Mouse (Mus musculus) liver, adult 2 months (tissue): ENCODE data around the gene Ptprm. TPM values are rescaled to one million over a fixed set of nuclear protein-coding genes. Genes with fewer than 3 reads are reported as not detected.

ENCODE experiments used
- DNase-seq: peaks from one replicate; pipeline ENCODE4 v3.0.0-alpha.2; 2011; ENCODE audit warnings: low read depth, low spot score; ENCODE audit errors: extremely low read depth
- H3K27ac ChIP-seq: fragments of 200-500 bp; replicated peaks from 2 replicates; pipeline ENCODE4 v1.5.1; 2012; ENCODE audit warnings: low read depth, mild to moderate bottlenecking, control low read depth, inconsistent platforms, low read length; ENCODE audit not compliant: insufficient read depth
- H3K27me3 ChIP-seq: fragments of 200-500 bp; 2 replicates; pipeline ENCODE4 v1.6.1; 2012; ENCODE audit warnings: mild to moderate bottlenecking, moderate library complexity, low read length, inconsistent platforms; ENCODE audit not compliant: control insufficient read depth, insufficient read depth
- H3K36me3 ChIP-seq: fragments of 200-500 bp; 2 replicates; pipeline ENCODE4 v1.6.1; 2012; ENCODE audit warnings: low read length, inconsistent platforms; ENCODE audit not compliant: control insufficient read depth, insufficient read depth
- H3K4me1 ChIP-seq: fragments of 200-500 bp; 2 replicates; pipeline ENCODE4 v1.6.1; 2011; ENCODE audit warnings: low read length; ENCODE audit not compliant: control insufficient read depth, insufficient read depth
- H3K4me3 ChIP-seq: fragments of 200-500 bp; 2 replicates; pipeline ENCODE4 v1.5.1; 2011; ENCODE audit warnings: low read depth, mild to moderate bottlenecking, control low read depth, low read length, moderate library complexity; ENCODE audit not compliant: insufficient read depth
- H3K79me2 ChIP-seq: fragments of 200-500 bp; 2 replicates; pipeline ENCODE4 v1.6.1; 2012; ENCODE audit warnings: inconsistent platforms, mild to moderate bottlenecking, low read length, moderate library complexity; ENCODE audit not compliant: control insufficient read depth, insufficient read depth
- H3K9ac ChIP-seq: fragments of 200-500 bp; 2 replicates; pipeline ENCODE4 v1.6.1; 2012; ENCODE audit warnings: low read depth, mild to moderate bottlenecking, control low read depth, inconsistent platforms, low read length
- CTCF ChIP-seq: fragments of 200-500 bp; IDR thresholded peaks from 2 replicates; pipeline ENCODE4 v1.5.1; 2011; ENCODE audit warnings: low read depth, low read length, control low read depth
- POLR2A ChIP-seq: fragments of 200-500 bp; IDR thresholded peaks from 2 replicates; pipeline ENCODE4 v1.6.1; 2011; ENCODE audit warnings: low read length, control low read depth; ENCODE audit not compliant: insufficient read depth; ENCODE audit errors: extremely low read depth
- WGBS: fragments of 180-500 bp; shearing (Covaris S2); methylation state at CpG from one replicate; pipeline ENCODE4 v1.1.7; 2018; 5-methylcytosine and 5-hydroxymethylcytosine counted together
- polyA plus RNA-seq: library from polyadenylated mRNA; depleted of rRNA; stranded (reverse); fragments of >200 nt; gene quantifications from 2 replicates; pipeline ENCODE4 v1.2.3, GENCODE M21; 2012
- total RNA-seq: library from RNA; depleted of rRNA; stranded (reverse); fragments of >200 nt; gene quantifications from 2 replicates; pipeline ENCODE4 v1.2.3, GENCODE M21; 2014

Ptprm gene
- total and polyA plus RNA-seq, 2 experiments: 0.78 to 3.3 TPM

DNA sequence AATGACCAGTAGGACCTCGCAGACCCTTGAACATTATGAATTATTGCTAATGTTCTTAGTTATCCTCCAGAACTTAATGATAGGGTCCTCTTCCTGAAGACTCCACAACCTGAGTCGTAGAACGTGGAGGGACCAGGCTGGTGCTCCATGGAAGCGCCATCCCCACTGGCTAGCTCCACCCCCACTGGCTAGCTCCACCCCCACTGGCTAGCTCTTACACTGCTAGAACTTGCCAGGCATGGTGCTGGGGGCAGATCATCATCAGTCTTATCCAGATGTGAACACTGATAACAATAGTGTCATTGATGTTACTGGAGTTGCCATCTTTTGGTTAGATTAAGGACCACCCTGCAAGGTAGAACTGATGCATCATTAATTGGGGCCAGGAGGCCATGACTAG lies 362.4 kb downstream of the Ptprm start:
- Histone ChIP-seq H3K9ac (no peak overlapping the region), H3K4me3 (no peak overlapping the region), H3K36me3 (no peaks in the 10 kb centered on the region), H3K27me3 (no peaks in the 10 kb centered on the region), H3K27ac (no peak overlapping the region), H3K79me2 (no peaks in the 10 kb centered on the region), H3K4me1 (no peaks in the 10 kb centered on the region)
- DNase-seq: no peak
- 90% methylated on average over 4 of the region's 4 CpGs for WGBS
- TF ChIP-seq CTCF (no peak), POLR2A (no peak)

DNA sequence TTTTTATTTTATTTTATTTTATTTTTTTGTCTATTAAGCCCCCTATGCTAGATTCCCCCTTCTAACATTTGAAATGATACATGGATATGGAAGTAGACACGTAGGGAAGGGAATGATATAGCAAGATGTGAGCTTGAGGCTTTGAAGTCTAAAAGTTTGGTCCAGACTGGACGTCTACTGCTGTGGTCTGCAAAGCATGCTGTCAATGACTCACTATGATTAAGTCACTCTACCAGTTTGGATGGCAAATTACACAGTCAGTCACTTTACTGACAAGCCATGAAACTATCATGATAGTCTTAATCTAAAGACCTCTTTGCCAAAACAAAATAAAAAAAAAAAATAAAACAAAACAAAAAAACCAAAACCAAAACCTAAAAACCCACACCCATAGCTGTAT lies 363.5 kb downstream of the Ptprm start:
- H3K4me1 ChIP-seq: no peaks in the 10 kb centered on the region
- no peak overlapping the region for H3K9ac ChIP-seq
- no peaks in the 10 kb centered on the region for H3K36me3 ChIP-seq
- H3K79me2 ChIP-seq: no peaks in the 10 kb centered on the region
- no peaks in the 10 kb centered on the region for H3K27me3 ChIP-seq
- DNase-seq: no peak
- no peak overlapping the region for H3K27ac ChIP-seq
- WGBS: 70% methylated on average over 2 of the region's 2 CpGs
- TF ChIP-seq POLR2A (no peak), CTCF (no peak)
- H3K4me3 ChIP-seq: no peak overlapping the region

DNA sequence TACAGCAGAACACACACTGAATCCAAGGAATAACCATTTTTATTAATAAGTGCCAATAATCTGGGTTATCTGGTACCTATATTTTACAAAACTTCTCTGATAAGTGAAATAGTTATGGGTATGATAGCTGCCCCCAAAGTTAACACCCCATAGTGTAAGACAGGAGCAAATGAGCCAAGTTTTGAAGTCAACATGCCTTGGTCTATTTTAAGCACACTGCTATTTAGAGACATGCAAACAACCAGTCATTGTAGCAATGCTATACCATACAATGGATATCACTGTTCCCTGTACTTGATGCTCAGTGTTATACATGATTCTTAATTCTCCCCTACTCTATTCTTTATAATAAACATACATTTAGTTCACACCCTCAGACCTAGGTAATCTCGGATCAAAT lies 366.2 kb downstream of the Ptprm start:
- Histone ChIP-seq H3K4me1 (no peaks in the 10 kb centered on the region), H3K9ac (no peak overlapping the region), H3K27ac (no peak overlapping the region), H3K27me3 (no peaks in the 10 kb centered on the region), H3K4me3 (no peak overlapping the region), H3K79me2 (no peaks in the 10 kb centered on the region), H3K36me3 (no peaks in the 10 kb centered on the region)
- 82% methylated on average over 1 of the region's 1 CpGs for WGBS
- no peak for TF ChIP-seq POLR2A
- TF ChIP-seq CTCF: no peak
- no peak for DNase-seq

DNA sequence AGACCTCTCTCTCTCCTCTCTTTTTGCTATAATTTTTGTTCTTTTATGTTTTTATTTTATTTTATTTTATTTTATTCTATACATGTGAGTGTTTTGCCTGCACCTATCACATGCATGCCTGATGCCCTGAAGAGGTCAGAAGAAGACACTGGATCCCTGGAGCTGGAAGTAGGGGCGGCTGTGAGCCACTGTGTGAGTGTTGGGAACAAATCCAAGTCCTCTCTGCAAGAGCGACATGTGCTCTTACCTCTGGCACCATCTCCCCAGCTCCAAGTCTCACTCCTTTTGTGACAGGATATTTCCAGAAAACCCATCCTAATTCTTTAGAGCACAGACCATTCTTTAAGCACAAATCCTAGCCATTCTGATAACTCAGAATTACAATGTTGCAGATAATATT lies 372.6 kb downstream of the Ptprm start:
- H3K4me1 ChIP-seq: no peaks in the 10 kb centered on the region
- WGBS: 64% methylated on average over 2 of the region's 2 CpGs
- H3K27ac ChIP-seq: no peak overlapping the region
- no peak overlapping the region for H3K9ac ChIP-seq
- H3K79me2 ChIP-seq: no peaks in the 10 kb centered on the region; the same call in 1 of the 2 replicates
- no peak overlapping the region for H3K4me3 ChIP-seq
- no peak for DNase-seq
- TF ChIP-seq CTCF (no peak), POLR2A (no peak)
- H3K36me3 ChIP-seq: no peaks in the 10 kb centered on the region
- no peaks in the 10 kb centered on the region for H3K27me3 ChIP-seq

DNA sequence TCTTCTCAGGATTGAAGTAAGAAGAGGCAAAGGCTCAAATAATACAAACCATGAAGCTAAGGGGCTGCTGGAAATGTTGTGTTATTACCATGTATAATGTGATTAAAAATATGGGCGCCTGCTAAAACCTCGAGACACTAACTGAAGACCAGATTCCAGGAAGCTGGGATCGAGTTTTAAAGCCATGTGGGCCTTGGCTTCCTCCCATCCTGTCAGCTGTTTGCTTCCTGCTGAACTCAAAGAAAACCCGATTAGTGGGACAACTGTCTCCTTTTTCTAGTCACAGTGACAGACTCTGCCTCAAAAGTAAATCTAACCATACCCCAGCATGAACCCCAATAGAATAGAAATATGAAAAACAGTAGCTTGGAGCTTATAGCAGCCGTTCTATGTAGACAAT lies 374.3 kb downstream of the Ptprm start:
- TF ChIP-seq CTCF (no peak), POLR2A (no peak)
- Histone ChIP-seq H3K27ac (no peak overlapping the region), H3K9ac (no peak overlapping the region), H3K4me1 (no peaks in the 10 kb centered on the region), H3K79me2 (no peaks in the 10 kb centered on the region; the same call in 1 of the 2 replicates), H3K36me3 (no peaks in the 10 kb centered on the region), H3K4me3 (no peak overlapping the region), H3K27me3 (no peaks in the 10 kb centered on the region)
- WGBS: 71% methylated on average over 5 of the region's 5 CpGs
- no peak for DNase-seq

DNA sequence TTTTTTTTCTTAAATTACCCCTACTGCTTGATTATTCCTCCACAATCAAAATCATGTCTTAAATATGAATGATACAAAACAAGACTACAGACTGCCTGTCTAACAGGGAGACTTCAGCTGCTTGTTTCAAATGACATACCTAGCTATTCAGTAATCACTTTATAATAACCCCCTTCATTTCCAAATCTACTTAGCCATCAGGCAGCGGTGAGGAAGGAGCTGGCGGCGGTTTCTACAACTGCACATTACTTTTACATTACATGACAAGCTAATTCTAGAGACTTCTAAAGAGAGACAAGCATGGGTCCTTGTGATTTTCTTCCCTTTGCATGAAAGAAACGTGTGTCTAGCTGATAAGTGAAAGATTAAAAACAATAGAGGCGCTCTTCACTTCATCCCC lies 377.8 kb downstream of the Ptprm start:
- no peaks in the 10 kb centered on the region for H3K4me1 ChIP-seq
- H3K9ac ChIP-seq: no peak overlapping the region
- H3K27me3 ChIP-seq: no peaks in the 10 kb centered on the region
- TF ChIP-seq CTCF (no peak), POLR2A (no peak)
- no peaks in the 10 kb centered on the region for H3K36me3 ChIP-seq
- H3K27ac ChIP-seq: no peak overlapping the region
- DNase-seq: no peak
- no peak overlapping the region for H3K4me3 ChIP-seq
- WGBS: 90% methylated on average over 5 of the region's 5 CpGs
- no peaks in the 10 kb centered on the region; the same call in 1 of the 2 replicates for H3K79me2 ChIP-seq
